Mouse (Mus musculus) A20 (cell line): Measurements from ENCODE around the gene Spred2.
"Not testable (repeated sequence)": the region's sequence is repeated elsewhere in the genome, so short reads cannot be mapped to it uniquely, and the experiment has no call there.

Experiments
- DNase-seq: peaks from one replicate; pipeline ENCODE4 v3.0.0-alpha.2; 2011; ENCODE audit warnings: low read depth, low spot score

Gene Spred2

GRCm38 (mm10) chr11:20053951-20054350 lies 129.8 kb downstream of the Spred2 start:
- no peak for DNase-seq

- no peak for DNase-seq
These were observed 130.4 kb downstream of the Spred2 start for GRCm38 (mm10) chr11:20054617-20055016.

- DNase-seq: no peak
These were observed 132.0 kb downstream of the Spred2 start for GRCm38 (mm10) chr11:20056168-20056567.

- no peak for DNase-seq
These were observed 133.3 kb downstream of the Spred2 start for GRCm38 (mm10) chr11:20057429-20057828.

- no peak for DNase-seq
These were observed 135.6 kb downstream of the Spred2 start for GRCm38 (mm10) chr11:20059736-20060135.

GRCm38 (mm10) chr11:20062801-20063200 lies 138.6 kb downstream of the Spred2 start:
- DNase-seq: not testable (repeated sequence)

- DNase-seq: not testable (repeated sequence)
These were observed 139.9 kb downstream of the Spred2 start for GRCm38 (mm10) chr11:20064086-20064485.

GRCm38 (mm10) chr11:20064926-20065325 lies 140.8 kb downstream of the Spred2 start:
- DNase-seq: no peak

- DNase-seq: no peak
These were observed 141.9 kb downstream of the Spred2 start for GRCm38 (mm10) chr11:20066106-20066505.

GRCm38 (mm10) chr11:20067521-20067920 lies 143.3 kb downstream of the Spred2 start:
- no peak for DNase-seq

GRCm38 (mm10) chr11:20068346-20069004 lies 144.3 kb downstream of the Spred2 start:
- DNase-seq: peak; percentile 56

- DNase-seq: peak; percentile 49
These were observed 148.0 kb downstream of the Spred2 start for GRCm38 (mm10) chr11:20072174-20072573.

- DNase-seq: no peak
These were observed 148.7 kb downstream of the Spred2 start for GRCm38 (mm10) chr11:20072826-20073225.
